Mouse (Mus musculus) stomach, postnatal 0 days (tissue): ENCODE results near the gene Foxn3.

Experiments
- CTCF ChIP-seq: IDR thresholded peaks from 2 replicates; pipeline ENCODE4 v1.5.1; 2016; ENCODE audit warnings: antibody characterized with exemption, low read depth, mild to moderate bottlenecking, moderate library complexity
- EP300 ChIP-seq: optimal IDR thresholded peaks from 2 replicates; pipeline ENCODE3; 2016; ENCODE audit warnings: antibody characterized with exemption

DNA sequence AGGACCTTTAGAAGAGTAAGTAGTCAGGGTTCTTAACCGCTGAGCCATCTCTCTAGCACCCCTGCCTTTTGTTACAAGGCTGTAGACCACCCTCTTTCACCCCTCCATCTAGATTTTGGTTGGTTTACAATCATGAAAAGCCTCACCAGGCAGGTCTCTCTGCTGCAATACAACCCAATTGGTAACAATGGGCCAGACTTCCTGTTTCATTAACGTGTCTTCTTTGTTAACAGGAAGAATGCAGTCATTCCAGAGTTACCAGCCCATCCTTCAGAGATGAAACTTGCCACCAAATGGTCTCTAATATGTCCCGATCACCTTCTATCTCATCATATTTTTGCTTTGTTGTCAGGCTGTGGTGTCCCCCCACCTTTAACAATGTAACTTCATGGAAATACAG lies 66.4 kb downstream of the Foxn3 start:
- TF ChIP-seq CTCF (no peak), EP300 (no peak)
